Mouse (Mus musculus) limb, embryonic 15.5 days (tissue): ENCODE measurements around the gene Gulp1. TPM values are rescaled to one million over a fixed set of nuclear protein-coding genes. Genes with fewer than 3 reads are reported as not detected.
A peak's percentile ranks its signal among the peaks of the same experiment; 100 is the strongest.

Source experiments
- ATAC-seq: fragments of 200-750 bp; cut with Nextera tagmentation; 2 replicates; pipeline ENCODE4 v1.8.0; 2017; ENCODE audit warnings: low read depth, moderate TSS enrichment; ENCODE audit not compliant: insufficient number of reproducible peaks, low FRiP score, low TSS enrichment
- H3K27ac ChIP-seq: fragments of 300-500 bp; sonication (generic); 2 replicates; pipeline ENCODE4 v1.5.1; 2015; ENCODE audit warnings: moderate library complexity, mild to moderate bottlenecking, inconsistent platforms
- H3K27me3 ChIP-seq: fragments of 300-500 bp; sonication (generic); 2 replicates; pipeline ENCODE4 v1.6.1; 2015; ENCODE audit warnings: inconsistent platforms
- H3K36me3 ChIP-seq: fragments of 300-500 bp; sonication (generic); 2 replicates; pipeline ENCODE4 v1.6.1; 2015; ENCODE audit warnings: inconsistent platforms
- H3K4me1 ChIP-seq: fragments of 300-500 bp; sonication (generic); 2 replicates; pipeline ENCODE4 v1.6.1; 2015; ENCODE audit warnings: inconsistent platforms
- H3K4me2 ChIP-seq: fragments of 300-500 bp; sonication (generic); 2 replicates; pipeline ENCODE4 v1.6.1; 2015; ENCODE audit warnings: mild to moderate bottlenecking, inconsistent platforms
- H3K4me3 ChIP-seq: fragments of 300-500 bp; sonication (generic); 2 replicates; pipeline ENCODE4 v1.5.1; 2015; ENCODE audit warnings: mild to moderate bottlenecking, inconsistent platforms
- H3K9ac ChIP-seq: fragments of 300-500 bp; sonication (generic); 2 replicates; pipeline ENCODE4 v1.6.1; 2015; ENCODE audit warnings: inconsistent platforms
- H3K9me3 ChIP-seq: fragments of 300-500 bp; sonication (generic); 2 replicates; pipeline ENCODE4 v1.6.1; 2016; ENCODE audit warnings: inconsistent platforms
- WGBS: fragments of 180-500 bp; shearing (Covaris S2); methylation state at CpG from one replicate; pipeline ENCODE4 v1.1.7; 2015; 5-methylcytosine and 5-hydroxymethylcytosine counted together
- polyA plus RNA-seq: library from polyadenylated mRNA; unstranded; fragments of >200 nt; fragmentation: Nextera tagmentation; extraction: Ambion mirVana; gene quantifications from 2 replicates; pipeline ENCODE4 v1.2.1, GENCODE M21; 2015

Gulp1 gene
- polyA plus RNA-seq, 1 experiment from 2014 or later = 43.6 TPM

GRCm38 (mm10) chr1:44598312-44598711, 47.0 kb downstream of the Gulp1 start:
- Histone ChIP-seq H3K4me2 (no peak overlapping the region), H3K9me3 (no peaks in the 10 kb centered on the region), H3K36me3 (no peaks in the 10 kb centered on the region), H3K27me3 (no peaks in the 10 kb centered on the region), H3K4me3 (no peak overlapping the region), H3K27ac (no peak overlapping the region), H3K9ac (no peak overlapping the region), H3K4me1 (no peaks in the 10 kb centered on the region)
- no peak for ATAC-seq
- WGBS = 87% methylated on average over 2 of the region's 2 CpGs

GRCm38 (mm10) chr1:44613294-44614041, 62.2 kb downstream of the Gulp1 start:
- H3K9ac ChIP-seq = no peak overlapping the region
- no peak for ATAC-seq
- no peaks in the 10 kb centered on the region for H3K36me3 ChIP-seq
- H3K27ac ChIP-seq = no peak overlapping the region
- peaks cover 3% of the 10 kb centered on the region; the same call in 1 of the 2 replicates for H3K4me1 ChIP-seq
- no peaks in the 10 kb centered on the region for H3K9me3 ChIP-seq
- no peak overlapping the region for H3K4me3 ChIP-seq
- 61% methylated on average over 2 of the region's 2 CpGs for WGBS
- H3K27me3 ChIP-seq = no peaks in the 10 kb centered on the region
- no peak overlapping the region for H3K4me2 ChIP-seq

DNA sequence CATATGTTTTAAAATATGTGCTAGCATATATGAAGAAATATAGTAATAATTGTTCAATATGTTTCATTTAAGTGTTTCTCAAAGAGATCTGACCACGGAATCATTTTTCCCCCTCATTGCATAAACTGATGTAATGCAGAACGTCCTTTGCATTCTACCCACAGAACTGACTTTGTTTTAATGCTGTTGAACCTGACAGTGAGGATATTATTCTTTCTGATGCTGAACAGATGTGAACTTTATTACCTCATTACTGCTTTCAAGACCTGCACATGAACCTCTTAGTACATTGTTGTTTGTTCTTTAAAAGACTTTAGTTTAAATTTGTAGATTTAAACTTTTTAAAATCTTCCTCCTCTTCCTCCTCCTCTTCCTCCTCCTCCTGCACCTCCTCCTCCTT, 67.4 kb downstream of the Gulp1 start:
- Histone ChIP-seq H3K9ac (no peak overlapping the region), H3K36me3 (no peaks in the 10 kb centered on the region), H3K27ac (no peak overlapping the region), H3K27me3 (no peaks in the 10 kb centered on the region), H3K4me2 (no peak overlapping the region), H3K4me3 (no peak overlapping the region), H3K9me3 (no peaks in the 10 kb centered on the region), H3K4me1 (peaks cover 5% of the 10 kb centered on the region; the same call in 1 of the 2 replicates)
- no peak for ATAC-seq
- WGBS = 21% methylated on average over 2 of the region's 2 CpGs

DNA sequence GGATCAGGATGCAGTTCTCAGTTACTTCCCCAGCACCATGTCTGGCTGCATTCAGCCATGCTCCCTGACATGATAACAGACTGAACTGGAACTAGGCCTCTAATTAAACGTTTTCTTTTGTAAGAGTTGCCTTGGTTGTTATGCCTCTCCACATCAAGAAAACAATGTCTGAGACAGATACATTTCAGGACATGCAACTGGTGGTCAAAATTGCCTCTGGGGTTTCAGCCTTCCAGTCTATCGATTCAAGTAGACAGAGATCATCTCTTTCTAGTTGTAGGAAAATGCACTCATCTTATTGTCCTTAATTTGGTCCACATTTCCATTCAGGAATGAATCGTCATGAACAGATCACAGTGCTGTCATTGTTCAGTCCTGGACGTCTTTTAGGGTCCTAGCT, 83.2 kb downstream of the Gulp1 start:
- WGBS = 47% methylated on average over 4 of the region's 4 CpGs
- H3K27ac ChIP-seq = no peak overlapping the region
- H3K27me3 ChIP-seq = no peaks in the 10 kb centered on the region
- H3K9me3 ChIP-seq = no peaks in the 10 kb centered on the region
- no peak for ATAC-seq
- H3K9ac ChIP-seq = no peak overlapping the region
- no peak overlapping the region for H3K4me2 ChIP-seq
- H3K4me1 ChIP-seq = no peaks in the 10 kb centered on the region
- no peak overlapping the region for H3K4me3 ChIP-seq
- H3K36me3 ChIP-seq = no peaks in the 10 kb centered on the region

GRCm38 (mm10) chr1:44645678-44646276, 94.5 kb downstream of the Gulp1 start:
- Histone ChIP-seq H3K9me3 (no peaks in the 10 kb centered on the region), H3K9ac (no peak overlapping the region), H3K4me2 (no peak overlapping the region), H3K27ac (no peak overlapping the region), H3K4me1 (no peaks in the 10 kb centered on the region), H3K4me3 (no peak overlapping the region), H3K27me3 (no peaks in the 10 kb centered on the region), H3K36me3 (0 out of 2 replicates have a peak, but pooled peaks cover 4% of the 10 kb centered on the region)
- no peak for ATAC-seq
- 76% methylated on average over 6 of the region's 6 CpGs for WGBS

DNA sequence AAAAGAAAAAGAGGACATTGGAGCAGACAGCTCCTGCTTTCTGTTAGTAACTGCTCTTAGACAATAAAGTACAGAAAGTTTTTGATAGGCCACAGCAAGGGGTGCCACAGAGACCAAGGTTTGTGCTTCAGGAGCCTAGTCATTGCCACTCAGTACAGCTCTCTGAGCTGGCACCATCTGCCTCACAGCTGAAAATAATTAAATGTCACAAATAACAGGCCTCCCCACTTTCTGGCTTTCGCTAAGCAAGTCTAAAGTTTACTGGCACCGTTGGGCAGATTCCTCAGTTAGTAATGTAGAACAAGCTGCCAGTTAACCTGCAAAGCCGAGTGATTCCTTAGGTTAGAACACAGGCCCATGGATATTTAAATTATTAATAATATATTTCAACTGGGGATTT, 127.7 kb downstream of the Gulp1 start:
- Histone ChIP-seq H3K27ac (peak overlapping the region; percentile 84), H3K9me3 (no peaks in the 10 kb centered on the region), H3K9ac (no peak overlapping the region), H3K4me3 (no peak overlapping the region), H3K36me3 (no peaks in the 10 kb centered on the region), H3K4me1 (peaks cover 14% of the 10 kb centered on the region), H3K4me2 (no peak overlapping the region), H3K27me3 (no peaks in the 10 kb centered on the region)
- WGBS = 21% methylated on average over 3 of the region's 3 CpGs
- peak; percentile 73 for ATAC-seq

- no peak overlapping the region for H3K4me3 ChIP-seq
- H3K27me3 ChIP-seq = no peaks in the 10 kb centered on the region
- no peaks in the 10 kb centered on the region for H3K36me3 ChIP-seq
- peaks cover 14% of the 10 kb centered on the region for H3K4me1 ChIP-seq
- H3K4me2 ChIP-seq = no peak overlapping the region
- H3K27ac ChIP-seq = peak overlapping the region; percentile 84
- 21% methylated on average over 3 of the region's 3 CpGs for WGBS
- ATAC-seq = peak; percentile 91
- no peaks in the 10 kb centered on the region for H3K9me3 ChIP-seq
- no peak overlapping the region for H3K9ac ChIP-seq
Observed at GRCm38 (mm10) chr1:44679415-44679814, 128.1 kb downstream of the Gulp1 start.

DNA sequence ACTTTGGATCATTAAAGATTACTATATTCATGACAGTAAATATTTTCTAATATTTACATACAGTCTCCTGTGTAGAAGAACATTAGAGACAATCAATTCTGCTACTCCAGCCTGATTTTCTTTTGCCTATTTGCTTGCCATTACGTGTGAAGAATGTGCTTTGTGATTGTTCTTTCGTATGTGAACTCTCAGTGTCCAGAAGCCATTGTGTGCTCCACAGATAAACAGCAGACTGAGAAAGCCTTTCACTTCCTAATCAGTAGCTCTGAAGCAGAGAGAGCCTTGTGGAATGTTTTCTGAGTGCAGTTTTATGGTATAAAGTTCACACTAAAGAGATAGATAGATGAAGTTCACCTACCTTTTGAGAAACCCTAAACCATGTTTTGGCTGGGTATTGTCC, 131.2 kb downstream of the Gulp1 start:
- WGBS = 68% methylated on average over 2 of the region's 2 CpGs
- Histone ChIP-seq H3K4me3 (no peak overlapping the region), H3K9me3 (no peaks in the 10 kb centered on the region), H3K27me3 (no peaks in the 10 kb centered on the region), H3K36me3 (no peaks in the 10 kb centered on the region), H3K4me2 (no peak overlapping the region), H3K27ac (no peak overlapping the region), H3K9ac (no peak overlapping the region), H3K4me1 (peaks cover 14% of the 10 kb centered on the region)
- ATAC-seq = no peak

DNA sequence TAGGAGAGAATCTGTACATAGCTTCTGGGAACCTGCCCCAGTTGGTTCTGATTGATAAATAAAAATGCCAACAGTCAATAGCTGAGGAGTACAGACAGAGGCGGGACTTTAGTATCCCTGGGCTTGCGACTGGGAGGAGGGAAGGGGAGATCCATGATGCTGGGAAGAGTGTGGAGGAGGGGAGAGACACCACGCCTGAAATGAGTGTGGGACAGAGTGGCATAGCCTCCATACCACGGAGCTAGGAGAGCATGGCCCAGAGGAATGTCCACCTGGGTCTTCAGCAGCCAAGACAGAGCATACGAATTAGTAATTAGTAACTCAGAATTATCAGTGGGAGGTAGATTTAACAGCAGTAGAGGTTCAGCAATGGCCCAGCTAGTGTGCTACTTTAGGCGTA, 132.4 kb downstream of the Gulp1 start:
- Histone ChIP-seq H3K4me1 (peaks cover 8% of the 10 kb centered on the region; the same call in 1 of the 2 replicates), H3K27me3 (no peaks in the 10 kb centered on the region), H3K4me3 (no peak overlapping the region), H3K9ac (no peak overlapping the region), H3K27ac (no peak overlapping the region), H3K36me3 (no peaks in the 10 kb centered on the region), H3K4me2 (no peak overlapping the region), H3K9me3 (no peaks in the 10 kb centered on the region)
- WGBS = 45% methylated on average over 6 of the region's 6 CpGs
- no peak for ATAC-seq

DNA sequence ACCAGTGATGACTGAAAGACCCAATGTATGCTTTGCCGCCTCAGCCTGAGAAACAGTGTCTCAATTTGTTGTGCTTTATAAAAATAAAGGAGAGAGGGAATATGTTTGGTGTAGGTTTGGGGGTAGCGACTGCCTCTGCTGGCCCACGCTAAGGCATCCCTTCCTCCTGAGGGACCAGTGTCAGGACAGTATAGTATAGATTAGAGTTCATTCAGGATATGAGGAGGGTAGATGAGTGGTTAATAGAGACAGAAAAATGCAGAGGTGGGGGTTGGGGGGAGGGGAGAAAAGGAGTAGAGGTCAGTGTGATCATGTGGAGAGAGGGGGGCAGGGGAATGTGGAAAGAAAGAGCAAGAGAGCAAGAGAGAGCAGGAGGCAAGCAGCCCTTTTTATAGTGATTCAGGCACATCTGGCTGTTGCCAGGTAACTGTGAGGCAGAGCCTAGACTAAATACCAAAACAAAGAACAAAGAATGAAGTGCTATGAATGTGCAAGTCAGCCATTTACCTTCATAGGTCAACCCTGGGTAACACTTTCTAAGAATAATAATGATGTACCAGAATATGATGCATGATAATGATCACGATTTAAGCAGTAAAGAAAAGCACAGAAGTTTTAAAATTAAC, 169.6 kb downstream of the Gulp1 start:
- Histone ChIP-seq H3K4me1 (no peaks in the 10 kb centered on the region), H3K27ac (no peak overlapping the region), H3K36me3 (no peaks in the 10 kb centered on the region), H3K4me2 (no peak overlapping the region), H3K27me3 (no peaks in the 10 kb centered on the region), H3K4me3 (no peak overlapping the region), H3K9ac (no peak overlapping the region), H3K9me3 (no peaks in the 10 kb centered on the region)
- ATAC-seq = no peak
- 77% methylated on average over 4 of the region's 4 CpGs for WGBS

DNA sequence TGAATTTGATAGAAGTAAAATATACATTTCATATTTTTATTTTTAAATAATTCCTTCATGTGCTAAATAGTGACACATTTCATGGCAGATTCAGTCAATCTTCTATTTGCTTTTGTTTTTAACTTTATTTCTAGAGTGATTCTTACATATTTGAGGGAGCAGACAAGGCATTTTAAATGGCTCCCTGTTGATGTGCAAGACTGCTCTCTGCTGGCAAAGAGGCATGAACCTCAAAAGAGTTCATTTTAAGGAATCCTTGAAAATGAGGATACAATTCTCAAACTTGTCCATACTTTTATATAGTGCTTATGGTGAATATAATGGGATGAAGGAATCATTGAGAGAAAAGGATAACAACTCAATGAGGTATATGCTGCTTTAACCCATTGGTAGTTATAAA, 189.9 kb downstream of the Gulp1 start:
- Histone ChIP-seq H3K27me3 (no peaks in the 10 kb centered on the region), H3K4me1 (no peaks in the 10 kb centered on the region), H3K4me3 (no peak overlapping the region), H3K27ac (no peak overlapping the region), H3K9me3 (no peaks in the 10 kb centered on the region), H3K9ac (no peak overlapping the region), H3K4me2 (no peak overlapping the region), H3K36me3 (no peaks in the 10 kb centered on the region)
- no peak for ATAC-seq

GRCm38 (mm10) chr1:44745711-44746110, 194.4 kb downstream of the Gulp1 start:
- 2% methylated on average over 2 of the region's 2 CpGs for WGBS

More at GRCm38 (mm10) chr1:44745711-44746110, 194.4 kb downstream of the Gulp1 start:
- Histone ChIP-seq H3K4me1 (no peaks in the 10 kb centered on the region), H3K9me3 (no peaks in the 10 kb centered on the region), H3K36me3 (no peaks in the 10 kb centered on the region), H3K4me3 (no peak overlapping the region), H3K27ac (no peak overlapping the region), H3K27me3 (no peaks in the 10 kb centered on the region), H3K4me2 (no peak overlapping the region), H3K9ac (no peak overlapping the region)
- ATAC-seq = no peak
